Mouse (Mus musculus) cerebellum, adult 2 months (tissue): ENCODE data around the gene Trp53i13.

ENCODE experiments used
- CTCF ChIP-seq: fragments of 200-500 bp; IDR thresholded peaks from 2 replicates; pipeline ENCODE4 v1.5.1; 2011; ENCODE audit warnings: low read depth, mild to moderate bottlenecking, control low read depth, low read length, moderate library complexity, borderline replicate concordance; ENCODE audit not compliant: insufficient read depth
- POLR2A ChIP-seq: fragments of 200-500 bp; IDR thresholded peaks from 2 replicates; pipeline ENCODE4 v1.6.1; 2011; ENCODE audit warnings: low read length, control low read depth, borderline replicate concordance; ENCODE audit not compliant: insufficient read depth

- TF ChIP-seq CTCF = no peak
- no peak for TF ChIP-seq POLR2A
Measured at GRCm38 (mm10) chr11:77498261-77499139, 17.3 kb downstream of the Trp53i13 start.
